Mouse (Mus musculus) stomach, postnatal 0 days (tissue): ENCODE measurements around the gene Aldh1l1. TPM values are rescaled to one million over a fixed set of nuclear protein-coding genes. Genes with fewer than 3 reads are reported as not detected.

Experiments
- ATAC-seq: fragments of 200-750 bp; cut with Nextera tagmentation; 2 replicates; pipeline ENCODE4 v1.8.0; 2017; ENCODE audit not compliant: low FRiP score, low TSS enrichment
- DNase-seq: peaks from one replicate; pipeline ENCODE4 v3.0.0-alpha.2; 2016; ENCODE audit warnings: low spot score
- H3K27ac ChIP-seq: fragments of 300-500 bp; sonication (generic); replicated peaks from 2 replicates; pipeline ENCODE4 v1.5.1; 2014; ENCODE audit warnings: mild to moderate bottlenecking, control low read depth
- H3K27me3 ChIP-seq: fragments of 300-500 bp; sonication (generic); 2 replicates; pipeline ENCODE4 v1.6.1; 2014; ENCODE audit warnings: low read length; ENCODE audit not compliant: control insufficient read depth, insufficient read depth
- H3K36me3 ChIP-seq: fragments of 300-500 bp; sonication (generic); 2 replicates; pipeline ENCODE4 v1.6.1; 2014; ENCODE audit warnings: low read length, mixed read lengths; ENCODE audit not compliant: control insufficient read depth, insufficient read depth
- H3K4me1 ChIP-seq: fragments of 300-500 bp; sonication (generic); replicated peaks from 2 replicates; pipeline ENCODE4 v1.6.1; 2014; ENCODE audit warnings: antibody characterized with exemption; ENCODE audit not compliant: control insufficient read depth, insufficient read depth
- H3K4me2 ChIP-seq: fragments of 300-500 bp; sonication (generic); replicated peaks from 2 replicates; pipeline ENCODE4 v1.6.1; 2014; ENCODE audit warnings: low read depth, mild to moderate bottlenecking, control low read depth, moderate library complexity
- H3K4me3 ChIP-seq: fragments of 300-500 bp; sonication (generic); 2 replicates; pipeline ENCODE4 v1.5.1; 2014; ENCODE audit warnings: low read depth, low read length, control low read depth
- H3K9ac ChIP-seq: fragments of 300-500 bp; sonication (generic); 2 replicates; pipeline ENCODE4 v1.6.1; 2014; ENCODE audit warnings: mild to moderate bottlenecking, low read length, control low read depth, mixed read lengths
- H3K9me3 ChIP-seq: fragments of 300-500 bp; sonication (generic); 2 replicates; pipeline ENCODE4 v1.6.1; 2016; ENCODE audit warnings: low read length; ENCODE audit not compliant: control insufficient read depth
- CTCF ChIP-seq: IDR thresholded peaks from 2 replicates; pipeline ENCODE4 v1.5.1; 2016; ENCODE audit warnings: antibody characterized with exemption, low read depth, mild to moderate bottlenecking, moderate library complexity
- EP300 ChIP-seq: optimal IDR thresholded peaks from 2 replicates; pipeline ENCODE3; 2016; ENCODE audit warnings: antibody characterized with exemption
- WGBS: fragments of 180-500 bp; shearing (Covaris S2); extraction: QIAGEN DNeasy Blood & Tissue Kit; methylation state at CpG from one replicate; pipeline ENCODE4 v1.1.7; 2014; 5-methylcytosine and 5-hydroxymethylcytosine counted together
- polyA plus RNA-seq: library from polyadenylated mRNA; unstranded; fragments of >200 nt; fragmentation: Nextera tagmentation; extraction: Ambion mirVana; gene quantifications from 2 replicates; pipeline ENCODE4 v1.2.1, GENCODE M21; 2015

Gene Aldh1l1
- polyA plus RNA-seq, 1 experiment from 2014 or later, result 6.6 TPM

DNA sequence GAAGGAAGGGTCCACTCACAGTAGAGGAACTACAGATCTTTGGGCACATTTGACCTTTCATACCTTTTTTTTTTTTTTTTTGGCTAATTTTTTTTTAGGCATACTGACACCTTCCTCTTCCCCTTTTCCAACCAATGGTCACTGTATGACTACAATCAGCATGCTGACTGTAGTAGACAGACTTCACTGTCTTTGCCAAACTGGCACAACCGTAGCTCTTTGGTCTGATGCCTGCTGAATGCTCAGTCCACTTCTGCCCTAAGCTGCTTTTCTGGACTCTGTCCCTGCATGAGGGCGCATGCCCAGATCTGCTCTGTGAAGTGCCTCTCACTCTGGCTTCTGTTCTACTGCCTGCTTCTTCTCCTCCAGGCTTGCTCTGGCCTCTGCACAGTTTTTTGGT, 111.4 kb downstream of the Aldh1l1 start:
- no peak overlapping the region for H3K27ac ChIP-seq
- DNase-seq (no peak), ATAC-seq (no peak)
- H3K36me3 ChIP-seq, result no peaks in the 10 kb centered on the region
- H3K4me3 ChIP-seq, result no peak overlapping the region
- TF ChIP-seq CTCF, result no peak
- no peak for TF ChIP-seq EP300
- H3K4me1 ChIP-seq, result no peaks in the 10 kb centered on the region
- 78% methylated on average over 2 of the region's 2 CpGs for WGBS
- H3K27me3 ChIP-seq, result no peaks in the 10 kb centered on the region
- no peaks in the 10 kb centered on the region for H3K9me3 ChIP-seq
- no peak overlapping the region for H3K9ac ChIP-seq
- H3K4me2 ChIP-seq, result no peak overlapping the region

DNA sequence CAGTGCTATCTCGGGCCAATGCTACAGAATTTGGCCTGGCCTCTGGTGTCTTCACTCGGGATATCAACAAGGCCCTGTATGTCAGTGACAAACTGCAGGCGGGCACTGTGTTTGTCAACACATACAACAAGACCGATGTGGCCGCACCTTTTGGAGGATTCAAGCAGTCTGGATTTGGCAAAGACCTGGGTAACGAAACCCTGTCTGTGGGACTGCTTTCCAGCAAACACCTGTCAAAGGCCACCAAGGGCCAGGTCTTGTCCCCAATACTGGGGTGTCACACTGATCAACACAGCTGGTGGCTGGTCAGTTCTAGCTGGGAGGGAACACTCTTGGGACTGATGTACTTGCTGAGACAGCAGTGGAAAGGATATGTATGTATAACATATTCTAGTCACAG, 112.0 kb downstream of the Aldh1l1 start:
- DNase-seq, result no peak
- H3K9me3 ChIP-seq, result no peaks in the 10 kb centered on the region
- no peak for ATAC-seq
- WGBS, result 79% methylated on average over 6 of the region's 6 CpGs
- no peaks in the 10 kb centered on the region for H3K4me1 ChIP-seq
- no peak overlapping the region for H3K4me3 ChIP-seq
- no peak overlapping the region for H3K9ac ChIP-seq
- H3K27ac ChIP-seq, result no peak overlapping the region
- TF ChIP-seq CTCF, result no peak
- TF ChIP-seq EP300, result no peak
- H3K36me3 ChIP-seq, result no peaks in the 10 kb centered on the region
- no peaks in the 10 kb centered on the region for H3K27me3 ChIP-seq
- no peak overlapping the region for H3K4me2 ChIP-seq

DNA sequence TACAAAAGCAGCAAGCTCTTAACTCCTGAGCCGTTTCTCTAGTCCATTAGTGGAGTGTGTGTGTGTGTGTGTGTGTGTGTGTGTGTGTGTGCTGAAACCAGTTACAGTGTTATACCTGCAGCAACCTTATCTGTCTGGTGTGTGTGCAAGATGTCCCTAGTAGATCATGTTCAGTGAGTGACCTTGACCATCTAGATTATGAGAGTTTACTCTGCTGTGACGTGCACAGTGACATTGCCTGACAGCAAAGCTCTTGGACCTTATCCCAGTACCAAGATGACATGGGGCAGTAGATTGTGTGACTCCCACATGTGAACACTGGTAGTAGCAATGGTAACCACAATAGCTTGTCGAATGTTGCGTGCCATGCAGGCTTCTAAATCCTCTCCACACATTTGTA, 114.1 kb downstream of the Aldh1l1 start:
- no peak for DNase-seq
- no peak for ATAC-seq
- no peaks in the 10 kb centered on the region for H3K36me3 ChIP-seq
- no peak for TF ChIP-seq EP300
- no peak for TF ChIP-seq CTCF
- H3K4me1 ChIP-seq, result no peaks in the 10 kb centered on the region
- no peak overlapping the region for H3K4me3 ChIP-seq
- H3K27me3 ChIP-seq, result no peaks in the 10 kb centered on the region
- 68% methylated on average over 4 of the region's 4 CpGs for WGBS
- H3K27ac ChIP-seq, result no peak overlapping the region
- H3K9me3 ChIP-seq, result no peaks in the 10 kb centered on the region
- H3K9ac ChIP-seq, result no peak overlapping the region
- H3K4me2 ChIP-seq, result no peak overlapping the region

DNA sequence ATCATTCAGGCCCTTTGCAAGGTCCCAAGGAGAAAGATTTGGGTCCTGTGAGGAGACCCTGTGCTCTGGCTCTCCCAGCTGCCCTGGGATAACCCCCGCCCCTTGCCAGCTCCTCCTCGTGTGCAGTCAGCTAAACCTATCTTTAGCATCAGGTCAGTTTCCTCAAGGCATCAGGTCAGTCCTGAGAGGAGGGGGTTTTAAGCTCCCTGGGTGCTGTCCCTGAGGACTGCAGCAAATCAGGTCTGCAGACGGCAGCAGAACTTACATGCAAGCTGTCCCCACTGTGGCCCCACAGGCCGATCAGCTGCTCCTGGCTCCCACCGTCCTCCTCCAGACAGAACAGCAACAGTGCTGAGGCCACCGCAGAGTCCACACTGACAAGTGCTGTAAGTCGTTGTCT, 115.5 kb downstream of the Aldh1l1 start:
- Histone ChIP-seq H3K27ac (no peak overlapping the region), H3K27me3 (no peaks in the 10 kb centered on the region), H3K9me3 (no peaks in the 10 kb centered on the region), H3K4me3 (no peak overlapping the region), H3K4me1 (no peaks in the 10 kb centered on the region), H3K36me3 (no peaks in the 10 kb centered on the region), H3K4me2 (no peak overlapping the region), H3K9ac (no peak overlapping the region)
- 60% methylated on average over 7 of the region's 7 CpGs for WGBS
- DNase-seq (no peak), ATAC-seq (no peak)
- TF ChIP-seq EP300, result no peak
- no peak for TF ChIP-seq CTCF

DNA sequence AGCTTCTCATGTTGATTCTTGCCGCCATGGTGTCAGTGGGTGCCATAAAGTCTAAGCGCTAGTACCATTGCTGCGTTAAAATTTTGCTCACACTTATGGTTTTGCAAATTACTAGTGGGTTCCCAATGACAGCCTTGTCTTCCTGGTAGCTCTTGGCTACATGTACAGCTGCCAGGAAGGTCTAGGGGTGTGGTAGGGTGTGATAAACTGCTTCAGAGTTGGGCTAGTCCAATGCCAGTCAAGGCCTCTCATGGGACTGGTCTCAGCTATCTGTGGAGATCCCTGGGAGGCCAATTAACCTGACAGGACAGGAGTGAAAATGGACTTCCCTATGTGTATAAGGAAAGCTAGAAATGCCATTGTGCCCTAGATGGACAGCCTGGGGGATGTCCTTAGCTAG, 116.1 kb downstream of the Aldh1l1 start:
- no peaks in the 10 kb centered on the region for H3K4me1 ChIP-seq
- no peaks in the 10 kb centered on the region for H3K9me3 ChIP-seq
- no peaks in the 10 kb centered on the region for H3K27me3 ChIP-seq
- H3K9ac ChIP-seq, result no peak overlapping the region
- DNase-seq (no peak), ATAC-seq (no peak)
- no peaks in the 10 kb centered on the region for H3K36me3 ChIP-seq
- no peak overlapping the region for H3K27ac ChIP-seq
- H3K4me2 ChIP-seq, result no peak overlapping the region
- no peak overlapping the region for H3K4me3 ChIP-seq
- no peak for TF ChIP-seq CTCF
- no peak for TF ChIP-seq EP300
- 95% methylated on average over 3 of the region's 3 CpGs for WGBS

DNA sequence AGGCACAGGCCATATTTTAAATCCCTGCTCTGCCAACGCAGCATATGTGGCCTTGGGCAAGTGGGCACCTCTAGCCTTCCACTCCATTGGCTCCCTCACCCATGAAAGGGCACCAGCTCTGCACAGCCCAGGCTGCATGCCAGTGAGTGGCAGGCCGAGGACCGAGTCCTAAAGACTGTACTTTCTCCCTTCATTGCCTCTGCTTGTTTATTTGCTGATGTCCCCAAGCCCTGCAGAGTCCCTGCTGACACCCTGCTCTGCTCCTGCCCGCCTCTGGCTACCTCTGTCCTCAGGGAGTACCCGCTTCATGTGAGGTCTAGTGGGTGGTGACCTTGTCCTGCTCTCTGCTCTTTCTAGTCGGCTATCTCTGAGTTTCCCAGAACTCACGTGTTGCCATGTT, 116.9 kb downstream of the Aldh1l1 start:
- 70% methylated on average over 7 of the region's 7 CpGs for WGBS
- Histone ChIP-seq H3K36me3 (no peaks in the 10 kb centered on the region), H3K4me2 (no peak overlapping the region), H3K4me3 (no peak overlapping the region), H3K27me3 (no peaks in the 10 kb centered on the region), H3K9me3 (no peaks in the 10 kb centered on the region), H3K4me1 (no peaks in the 10 kb centered on the region), H3K27ac (no peak overlapping the region), H3K9ac (no peak overlapping the region)
- TF ChIP-seq EP300 (no peak), CTCF (no peak)
- no peak for DNase-seq
- ATAC-seq, result no peak
